Mouse (Mus musculus) lung, postnatal 36 days (tissue): ENCODE measurements at regions not wholly inside any gene's neighbourhood (a gene's known extent, or its start where the extent isn't known, plus 50 kb on each side); places are given as distances from the start of the nearest gene placed in this dataset.

Source experiments
- DNase-seq: peaks from one replicate; pipeline ENCODE4 v3.0.0; 2022; ENCODE audit warnings: mixed read lengths

GRCm38 (mm10) chr11:110722701-110723100 is 245.1 kb upstream of the Kcnj16 start:
- no peak for DNase-seq

GRCm38 (mm10) chr11:110723971-110724370 is 243.9 kb upstream of the Kcnj16 start:
- no peak for DNase-seq

GRCm38 (mm10) chr11:110727357-110727961 is 240.4 kb upstream of the Kcnj16 start:
- DNase-seq: no peak

- no peak for DNase-seq
Measured at GRCm38 (mm10) chr11:110731510-110731909, 236.3 kb upstream of the Kcnj16 start.

- no peak for DNase-seq
Measured at GRCm38 (mm10) chr11:110774128-110774527, 193.7 kb upstream of the Kcnj16 start.

- no peak for DNase-seq
Measured at GRCm38 (mm10) chr11:110781492-110782276, 186.1 kb upstream of the Kcnj16 start.

- no peak for DNase-seq
Measured at GRCm38 (mm10) chr11:110789537-110789936, 178.3 kb upstream of the Kcnj16 start.

GRCm38 (mm10) chr11:110799887-110800578 is 167.8 kb upstream of the Kcnj16 start:
- DNase-seq: no peak

GRCm38 (mm10) chr11:110802013-110802412 is 165.8 kb upstream of the Kcnj16 start:
- DNase-seq: no peak

GRCm38 (mm10) chr11:110804079-110804478 is 163.8 kb upstream of the Kcnj16 start:
- no peak for DNase-seq

GRCm38 (mm10) chr11:110813137-110813536 is 154.7 kb upstream of the Kcnj16 start:
- no peak for DNase-seq

- DNase-seq: no peak
Measured at GRCm38 (mm10) chr11:110814732-110815131, 153.1 kb upstream of the Kcnj16 start.

- DNase-seq: no peak
Measured at GRCm38 (mm10) chr11:110815206-110815605, 152.6 kb upstream of the Kcnj16 start.

GRCm38 (mm10) chr11:110828584-110828983 is 139.2 kb upstream of the Kcnj16 start:
- DNase-seq: no peak

- no peak for DNase-seq
Measured at GRCm38 (mm10) chr11:110836688-110837087, 131.1 kb upstream of the Kcnj16 start.

- no peak for DNase-seq
Measured at GRCm38 (mm10) chr11:110839316-110839715, 128.5 kb upstream of the Kcnj16 start.

GRCm38 (mm10) chr11:110868319-110868718 is 99.5 kb upstream of the Kcnj16 start:
- DNase-seq: no peak

- no peak for DNase-seq
Measured at GRCm38 (mm10) chr11:110870133-110870532, 97.7 kb upstream of the Kcnj16 start.

GRCm38 (mm10) chr11:110874626-110875025 is 93.2 kb upstream of the Kcnj16 start:
- DNase-seq: no peak

GRCm38 (mm10) chr11:110880971-110881370 is 86.9 kb upstream of the Kcnj16 start:
- DNase-seq: no peak

- no peak for DNase-seq
Measured at GRCm38 (mm10) chr11:110889354-110890151, 78.3 kb upstream of the Kcnj16 start.

GRCm38 (mm10) chr11:110890411-110890810 is 77.4 kb upstream of the Kcnj16 start:
- DNase-seq: no peak

- no peak for DNase-seq
Measured at GRCm38 (mm10) chr11:110902918-110903317, 64.9 kb upstream of the Kcnj16 start.
